Mouse (Mus musculus): ENCODE measurements around the gene 1110051M20Rik.

DNA sequence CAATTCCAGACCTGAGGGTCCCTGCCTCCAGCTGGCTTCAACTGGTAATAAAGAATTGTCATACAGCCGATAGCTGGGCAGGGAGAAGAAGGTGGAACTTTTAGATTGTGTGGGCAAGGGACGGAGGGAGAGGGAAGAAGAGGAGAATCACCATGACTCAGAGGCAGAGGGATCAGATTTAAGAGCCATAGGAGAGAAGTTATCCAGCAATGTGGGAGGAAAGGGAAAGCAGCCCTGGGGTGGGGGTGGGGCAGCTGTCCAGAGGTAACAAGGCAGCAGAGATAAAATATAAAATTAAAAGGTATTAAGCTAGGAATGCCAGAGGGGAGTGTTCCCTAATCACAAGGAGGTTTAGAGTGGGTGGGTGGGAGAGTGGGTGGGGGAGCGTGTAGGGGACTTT is 56.2 kb downstream of the 1110051M20Rik start:
- TF ChIP-seq CTCF (IDR thresholded peaks at IDR 0.05; ENCODE audit: low read depth) (no peak), EP300 (IDR thresholded peaks at IDR 0.05; ENCODE audit: low read depth) (no peak)

All from liver, embryonic 14.5 days (tissue).